Mouse (Mus musculus): ENCODE results near the gene Calhm5.

DNA sequence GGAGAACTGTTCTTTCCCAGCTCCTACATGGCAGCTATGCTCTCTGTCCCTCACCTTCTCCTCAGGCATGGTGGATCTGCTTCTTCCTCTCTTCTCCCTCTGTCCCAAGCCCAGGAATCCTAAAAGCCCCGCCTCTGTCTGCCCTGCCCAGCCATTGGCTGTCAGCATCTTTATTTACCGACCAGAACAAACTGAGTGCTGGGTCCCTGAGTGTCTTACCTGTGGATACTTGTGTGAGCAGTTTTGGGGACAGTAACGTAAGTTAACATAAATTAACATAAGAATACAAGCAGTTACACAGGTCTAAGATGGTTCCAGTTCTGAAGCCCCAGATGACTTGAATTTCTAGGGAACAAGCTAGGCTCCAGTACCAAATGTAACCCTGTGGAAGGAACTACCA lies 29.7 kb downstream of the Calhm5 start:
- TF ChIP-seq EP300 (IDR thresholded peaks at IDR 0.05; ENCODE audit: low read depth) (no peak), CTCF (IDR thresholded peaks at IDR 0.05; ENCODE audit: low read depth) (no peak)
